Mouse (Mus musculus) MEL (cell line): ENCODE results near the gene Hmox2. TPM values are rescaled to one million over a fixed set of nuclear protein-coding genes. Genes with fewer than 3 reads are reported as not detected.

Experiments
- DNase-seq: peaks from one replicate; pipeline ENCODE4 v3.0.0; 2011; ENCODE audit warnings: low read depth, low spot score
- H3K27ac ChIP-seq: 2 replicates; pipeline ENCODE4 v1.5.1; 2012; ENCODE audit warnings: low read depth, mild to moderate bottlenecking, control low read depth, low read length, moderate library complexity; ENCODE audit not compliant: control insufficient read depth
- H3K27me3 ChIP-seq, 2 experiments: fragments of 150-350 bp in 1 of 2; sonication (generic) in 1 of 2; 2 replicates each; pipeline ENCODE4 v1.6.1; 2012; ENCODE audit warnings: low read length in 2 of 2, mild to moderate bottlenecking in 2 of 2, improper control_type of control experiment in 1 of 2, moderate library complexity in 1 of 2; ENCODE audit not compliant: insufficient read depth in 2 of 2, control insufficient read depth in 1 of 2
- H3K36me3 ChIP-seq, 2 experiments: 2 replicates each; pipeline ENCODE4 v1.6.1; 2012 to 2014; ENCODE audit warnings: low read length in 2 of 2, improper control_type of control experiment in 1 of 2, inconsistent platforms in 1 of 2, mild to moderate bottlenecking in 1 of 2; ENCODE audit not compliant: insufficient read depth in 2 of 2, control insufficient read depth in 1 of 2
- H3K4me1 ChIP-seq, 2 experiments: fragments of 150-350 bp in 1 of 2; sonication (generic) in 1 of 2; 2 replicates each; pipeline ENCODE4 v1.6.1; 2012; ENCODE audit warnings: low read length in 2 of 2, improper control_type of control experiment in 1 of 2, mild to moderate bottlenecking in 1 of 2; ENCODE audit not compliant: insufficient read depth in 2 of 2, control insufficient read depth in 1 of 2
- H3K4me3 ChIP-seq, 2 experiments: fragments of 150-350 bp in 1 of 2; sonication (generic) in 1 of 2; 2 replicates each; pipeline ENCODE4 v1.5.1; 2012; ENCODE audit warnings: low read depth in 2 of 2, low read length in 2 of 2, mild to moderate bottlenecking in 2 of 2, moderate library complexity in 2 of 2, control low read depth in 1 of 2, improper control_type of control experiment in 1 of 2; ENCODE audit not compliant: control insufficient read depth in 1 of 2, insufficient read depth in 1 of 2
- H3K79me2 ChIP-seq: 2 replicates; pipeline ENCODE4 v1.6.1; 2012; ENCODE audit warnings: mild to moderate bottlenecking, low read length, moderate library complexity; ENCODE audit not compliant: control insufficient read depth, poor library complexity, insufficient read depth
- H3K9ac ChIP-seq: 2 replicates; pipeline ENCODE4 v1.6.1; 2012; ENCODE audit warnings: low read depth, mild to moderate bottlenecking, control low read depth, low read length, moderate library complexity; ENCODE audit not compliant: control insufficient read depth, poor library complexity, severe bottlenecking
- H3K9me3 ChIP-seq: fragments of 150-350 bp; sonication (generic); replicated peaks from 2 replicates; pipeline ENCODE4 v1.6.1; 2012; ENCODE audit warnings: mild to moderate bottlenecking, low read length, improper control_type of control experiment, moderate library complexity; ENCODE audit not compliant: insufficient read depth
- CTCF ChIP-seq, 3 experiments: IDR thresholded peaks in 2 of 3; conservative IDR thresholded peaks in 1 of 3; 2 replicates each; pipeline ENCODE4 v1.5.1; 2011 to 2012; ENCODE audit warnings: low read length in 3 of 3, low read depth in 2 of 3, mild to moderate bottlenecking in 2 of 3, improper control_type of control experiment in 1 of 3, inconsistent platforms in 1 of 3, mixed read lengths in 1 of 3, moderate library complexity in 1 of 3; ENCODE audit not compliant: control insufficient read depth in 1 of 3, insufficient read depth in 1 of 3, poor library complexity in 1 of 3, severe bottlenecking in 1 of 3
- E2F4 ChIP-seq: IDR thresholded peaks from 2 replicates; pipeline ENCODE4 v1.6.1; 2011; ENCODE audit warnings: low read depth, low read length, improper control_type of control experiment, borderline replicate concordance
- ELF1 ChIP-seq: IDR thresholded peaks from 2 replicates; pipeline ENCODE4 v1.6.1; 2014; ENCODE audit warnings: low read depth, mild to moderate bottlenecking, inconsistent platforms, low read length, improper control_type of control experiment, moderate library complexity
- ETS1 ChIP-seq: IDR thresholded peaks from 2 replicates; pipeline ENCODE4 v1.6.1; 2012; ENCODE audit warnings: low read depth, mild to moderate bottlenecking, inconsistent platforms, low read length, improper control_type of control experiment, moderate library complexity
- HCFC1 ChIP-seq: IDR thresholded peaks from 2 replicates; pipeline ENCODE4 v1.6.1; 2012; ENCODE audit warnings: low read depth, mild to moderate bottlenecking, inconsistent platforms, low read length, improper control_type of control experiment, moderate library complexity
- JUND ChIP-seq: IDR thresholded peaks from 2 replicates; pipeline ENCODE4 v1.6.1; 2011; ENCODE audit warnings: low read depth, mild to moderate bottlenecking, improper control_type of control experiment, low read length
- MAFK ChIP-seq: IDR thresholded peaks from 2 replicates; pipeline ENCODE4 v1.6.1; 2011; ENCODE audit warnings: low read depth, mild to moderate bottlenecking, low read length, improper control_type of control experiment, borderline replicate concordance
- MAX ChIP-seq: IDR thresholded peaks from 2 replicates; pipeline ENCODE4 v1.6.1; 2011; ENCODE audit warnings: low read length, improper control_type of control experiment
- MAZ ChIP-seq: IDR thresholded peaks from 2 replicates; pipeline ENCODE4 v1.6.1; 2012; ENCODE audit warnings: low read depth, mild to moderate bottlenecking, inconsistent platforms, low read length, improper control_type of control experiment
- MXI1 ChIP-seq: IDR thresholded peaks from 2 replicates; pipeline ENCODE4 v1.6.1; 2011; ENCODE audit warnings: mild to moderate bottlenecking, low read depth, low read length, improper control_type of control experiment
- MYC ChIP-seq: IDR thresholded peaks from 2 replicates; pipeline ENCODE4 v1.6.1; 2011; ENCODE audit warnings: low read depth, mild to moderate bottlenecking, low read length, improper control_type of control experiment, moderate library complexity
- POLR2AphosphoS5 ChIP-seq: IDR thresholded peaks from 2 replicates; pipeline ENCODE4 v1.6.1; 2012; ENCODE audit warnings: low read depth, borderline replicate concordance, mild to moderate bottlenecking, inconsistent platforms, low read length, moderate library complexity, mixed read lengths
- RAD21 ChIP-seq: IDR thresholded peaks from 2 replicates; pipeline ENCODE4 v1.6.1; 2011; ENCODE audit warnings: mild to moderate bottlenecking, low read depth, low read length, improper control_type of control experiment
- SIN3A ChIP-seq: IDR thresholded peaks from 2 replicates; pipeline ENCODE4 v1.6.1; 2012; ENCODE audit warnings: low read length, improper control_type of control experiment, inconsistent platforms
- SMC3 ChIP-seq: IDR thresholded peaks from 2 replicates; pipeline ENCODE4 v1.6.1; 2011; ENCODE audit warnings: low read depth, low read length, improper control_type of control experiment
- TAL1 ChIP-seq: IDR thresholded peaks from 2 replicates; pipeline ENCODE4 v1.6.1; 2012; ENCODE audit warnings: mild to moderate bottlenecking, inconsistent platforms, low read length, moderate library complexity, mixed read lengths
- TBP ChIP-seq: IDR thresholded peaks from 2 replicates; pipeline ENCODE4 v1.8.0; 2011; ENCODE audit warnings: low read depth, low read length, improper control_type of control experiment
- UBTF ChIP-seq: IDR thresholded peaks from 2 replicates; pipeline ENCODE4 v1.6.1; 2012; ENCODE audit warnings: low read depth, mild to moderate bottlenecking, inconsistent platforms, low read length, improper control_type of control experiment, moderate library complexity, borderline replicate concordance; ENCODE audit not compliant: insufficient read depth
- USF2 ChIP-seq, 2 experiments: IDR thresholded peaks; 2 replicates each; pipeline ENCODE4 v1.6.1; 2011 to 2012; ENCODE audit warnings: improper control_type of control experiment in 2 of 2, low read length in 2 of 2, borderline replicate concordance in 1 of 2, inconsistent platforms in 1 of 2, low read depth in 1 of 2, mild to moderate bottlenecking in 1 of 2; ENCODE audit not compliant: insufficient read depth in 1 of 2
- ZC3H11A ChIP-seq: IDR thresholded peaks from 2 replicates; pipeline ENCODE4 v1.6.1; 2012; ENCODE audit warnings: low read depth, mild to moderate bottlenecking, inconsistent platforms, low read length, improper control_type of control experiment
- ZMIZ1 ChIP-seq: IDR thresholded peaks from 2 replicates; pipeline ENCODE4 v1.6.1; 2012; ENCODE audit warnings: low read depth, mild to moderate bottlenecking, inconsistent platforms, low read length, improper control_type of control experiment, moderate library complexity
- ZNF384 ChIP-seq: IDR thresholded peaks from 2 replicates; pipeline ENCODE4 v1.6.1; 2012; ENCODE audit warnings: low read depth, mild to moderate bottlenecking, inconsistent platforms, low read length, improper control_type of control experiment
- polyA plus RNA-seq, 2 experiments: library from polyadenylated mRNA; stranded (reverse) in 1 of 2; unstranded in 1 of 2; fragments of >175 nt in 1 of 2; fragments of >200 nt in 1 of 2; gene quantifications; 2 replicates each; pipeline versions ENCODE4 v1.2.1 to v1.2.4; 2012; ENCODE audit warnings: low replicate concordance in 2 of 2, low read depth in 1 of 2; ENCODE audit not compliant: insufficient read length in 2 of 2, insufficient read depth in 1 of 2, missing spikeins in 1 of 2
- total RNA-seq: library from RNA; depleted of rRNA; stranded (reverse); fragments of 300-350 nt; gene quantifications from 2 replicates; pipeline ENCODE4 v1.2.3, GENCODE M21; 2012

Gene Hmox2
- total and polyA plus RNA-seq, 3 experiments = 41.5 to 75.0 TPM; not detected in 1

DNA sequence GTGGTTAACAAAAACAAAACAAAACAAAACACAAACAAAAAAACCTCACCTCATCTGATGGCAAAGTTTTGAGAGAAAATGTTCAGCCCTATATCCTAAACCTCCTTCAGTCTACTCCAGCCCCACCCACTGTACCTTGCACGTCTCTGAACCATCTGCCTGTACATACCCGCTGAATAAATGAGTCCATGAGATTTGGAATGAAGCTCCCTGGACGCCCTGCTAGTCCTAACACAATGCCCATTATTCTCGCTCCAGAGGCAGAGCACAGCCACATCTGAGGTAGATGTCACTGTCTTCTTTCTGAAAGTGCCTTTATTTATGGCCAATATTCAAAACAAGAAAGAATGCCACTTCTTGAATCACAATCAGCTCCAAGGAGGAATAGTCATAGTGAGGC lies 59.5 kb downstream of the Hmox2 start:
- no peak for DNase-seq
- peaks cover 2 to 8% of the 10 kb centered on the region in 2 experiments; a peak in 2 of 4 replicates for H3K4me1 ChIP-seq

DNA sequence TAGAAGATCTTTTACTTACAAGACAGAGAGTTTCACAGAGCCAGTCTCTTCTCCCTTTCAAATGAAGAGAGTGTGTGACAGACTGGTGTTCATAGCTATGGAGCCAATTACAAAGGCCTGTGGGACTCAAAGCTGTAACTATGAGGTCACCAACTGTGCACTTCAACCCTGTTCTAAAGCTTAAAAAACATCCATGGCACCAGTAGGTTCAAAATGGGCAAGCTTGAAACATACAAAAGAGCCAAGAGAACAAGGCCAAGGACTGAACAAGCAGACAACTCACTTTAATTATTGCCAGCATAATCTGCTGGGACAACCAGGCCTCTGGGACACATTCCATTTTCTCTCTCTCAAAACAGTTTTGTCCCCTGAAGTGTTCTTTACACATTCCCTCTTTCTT lies 62.0 kb downstream of the Hmox2 start:
- Histone ChIP-seq H3K27ac (no peak overlapping the region), H3K27me3 (no peaks in the 10 kb centered on the region), H3K9me3 (no peaks in the 10 kb centered on the region), H3K4me1 (peaks cover 2 to 8% of the 10 kb centered on the region in 2 experiments; a peak in 2 of 4 replicates), H3K36me3 (peaks cover 0 to 13% of the 10 kb centered on the region in 2 experiments; a peak in 2 of 4 replicates), H3K4me3 (no peak overlapping the region), H3K9ac (no peak overlapping the region), H3K79me2 (peaks cover 11% of the 10 kb centered on the region)
- no peak for TF ChIP-seq RAD21
- no peak for TF ChIP-seq HCFC1
- TF ChIP-seq ETS1 = no peak
- no peak for TF ChIP-seq ELF1
- no peak for TF ChIP-seq MYC
- no peak for TF ChIP-seq MAX
- TF ChIP-seq ZNF384 = no peak
- TF ChIP-seq JUND = no peak
- TF ChIP-seq USF2 (IDR thresholded peaks at IDR 0.05; ENCODE audit: borderline replicate concordance in 1 of 2, insufficient read depth in 1 of 2, low read depth in 1 of 2, low read length in 2 of 2) = no peak
- TF ChIP-seq TAL1 = no peak
- no peak for TF ChIP-seq SMC3
- no peak for TF ChIP-seq ZC3H11A
- no peak for TF ChIP-seq CTCF (IDR thresholded peaks at IDR 0.05 in 2 of 3, conservative IDR thresholded peaks at IDR 0.05 in 1 of 3; ENCODE audit: control insufficient read depth in 1 of 3, insufficient read depth in 1 of 3, low read depth in 2 of 3, low read length in 3 of 3, poor library complexity in 1 of 3, severe bottlenecking in 1 of 3)
- no peak for TF ChIP-seq TBP
- no peak for DNase-seq

More for the DNA sequence above, 59.5 kb downstream of the Hmox2 start:
- Histone ChIP-seq H3K9ac (no peak overlapping the region), H3K4me3 (no peak overlapping the region), H3K27me3 (no peaks in the 10 kb centered on the region), H3K36me3 (peaks cover 0 to 16% of the 10 kb centered on the region in 2 experiments; a peak in 2 of 4 replicates), H3K27ac (no peak overlapping the region), H3K9me3 (no peaks in the 10 kb centered on the region), H3K79me2 (peaks cover 15% of the 10 kb centered on the region)
- TF ChIP-seq USF2 (IDR thresholded peaks at IDR 0.05; ENCODE audit: borderline replicate concordance in 1 of 2, insufficient read depth in 1 of 2, low read depth in 1 of 2, low read length in 2 of 2) (no peak), MXI1 (no peak), TAL1 (no peak), E2F4 (no peak), CTCF (IDR thresholded peaks at IDR 0.05 in 2 of 3, conservative IDR thresholded peaks at IDR 0.05 in 1 of 3; ENCODE audit: control insufficient read depth in 1 of 3, insufficient read depth in 1 of 3, low read depth in 2 of 3, low read length in 3 of 3, poor library complexity in 1 of 3, severe bottlenecking in 1 of 3) (no peak), UBTF (no peak), ZNF384 (no peak), SIN3A (no peak), MYC (no peak), HCFC1 (no peak), ZMIZ1 (no peak), MAFK (no peak), POLR2AphosphoS5 (no peak), ETS1 (no peak), MAZ (no peak)
